In the genomic region with DNA sequence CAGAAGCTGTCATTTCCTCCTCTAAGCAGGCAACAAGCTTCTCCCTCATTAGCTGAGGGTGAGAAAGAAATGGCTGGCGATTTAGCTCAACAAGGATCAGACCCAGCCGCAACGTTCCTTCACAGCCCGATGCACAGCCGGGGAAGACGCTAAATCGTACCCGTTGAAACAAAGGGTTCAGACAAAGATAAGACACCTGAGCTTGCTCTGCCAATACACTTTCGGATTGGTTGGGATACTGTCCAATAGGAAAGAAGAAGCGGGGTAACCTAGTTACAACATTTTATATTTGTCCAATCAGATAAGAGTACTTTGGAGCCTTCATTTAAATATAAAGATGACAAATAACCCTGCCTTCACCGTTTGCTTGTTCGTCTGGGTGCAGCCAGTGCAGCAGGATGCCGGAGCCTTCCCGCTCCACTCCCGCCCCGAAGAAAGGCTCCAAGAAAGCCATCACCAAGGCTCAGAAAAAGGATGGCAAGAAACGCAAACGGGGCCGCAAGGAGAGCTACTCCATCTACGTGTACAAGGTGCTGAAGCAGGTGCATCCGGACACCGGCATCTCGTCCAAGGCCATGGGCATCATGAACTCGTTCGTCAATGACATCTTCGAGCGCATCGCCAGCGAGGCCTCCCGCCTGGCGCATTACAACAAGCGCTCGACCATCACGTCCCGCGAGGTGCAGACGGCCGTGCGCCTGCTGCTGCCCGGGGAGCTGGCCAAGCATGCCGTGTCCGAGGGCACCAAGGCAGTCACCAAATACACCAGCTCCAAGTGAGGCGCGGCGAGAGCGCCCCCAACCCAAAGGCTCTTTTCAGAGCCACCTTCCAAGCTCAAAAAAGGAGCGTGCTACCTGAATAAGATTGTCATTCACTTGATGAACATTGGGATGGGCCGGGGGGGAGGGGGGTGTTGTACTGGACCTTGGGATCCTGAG, we compare ENCODE assay signal across 1 mouse cellular context.
TF ChIP-seq lines count a peak whose summit lies in the region.

A gene (plus strand): TSS at position 379 of the 938 bp plus-strand sequence.

TF ChIP-seq in MEL, 35 proteins besides CTCF, POLR2A, EP300 and RAD21 (continued from another document):
- TF ChIP-seq POLR2AphosphoS5 (IDR thresholded peaks at IDR 0.05; ENCODE audit: borderline replicate concordance, low read depth, low read length) (no peak), MYB (IDR thresholded peaks at IDR 0.05; ENCODE audit: low read depth, low read length) (no peak)
